ENCODE assay signal across 15 mouse cellular contexts in genomic region chr3:55649541-55649940, GRCm38 (mm10).
DNase-seq lines count a peak whose midpoint lies in the region; ATAC-seq lines count a peak whose summit lies in the region.
"Had no signal": no experiment of that assay in that cellular context is flagged by ENCODE, and none has a peak within 500 bp of the region (broad histone marks: within the 10 kb centered on the region; RNA-seq: fewer than 3 reads in every experiment).

No protein-coding gene starts in this region.

- WGBS in midbrain, embryonic 15.5 days = 58% methylated on average over 5 of the region's 5 CpGs

- peaks cover 7% of the 10 kb centered on the region; the same call in 1 of the 2 replicates for H3K36me3 ChIP-seq in midbrain, embryonic 15.5 days (replicated peaks)
- H3K36me3 ChIP-seq: intestine, embryonic 15.5 days; stomach, embryonic 15.5 days had no signal

- peak overlapping the region; percentile 13; the same call in 1 of the 2 replicates for H3K27ac ChIP-seq in midbrain, embryonic 15.5 days
- H3K27ac ChIP-seq: intestine, embryonic 15.5 days; stomach, embryonic 15.5 days had no signal

- H3K27me3 ChIP-seq in midbrain, embryonic 15.5 days (replicated peaks) = no peaks in the 10 kb centered on the region
- H3K27me3 ChIP-seq: intestine, embryonic 15.5 days; stomach, embryonic 15.5 days had no signal

- peak; percentile 76 to 77 for DNase-seq in cerebellum, postnatal 10 days
- no peak for DNase-seq in cerebellum, adult 9-11 months
- peak; percentile 26 for DNase-seq in kidney, adult 9 months
- no peak for DNase-seq in kidney, adult 11 months
- peak; percentile 87 for DNase-seq in Muller cell, postnatal 12 days (ENCODE audit: inconsistent ontology term)
- DNase-seq in yolk sac, embryonic 10.5 days (ENCODE audit: low spot score) = no peak
- no peak for DNase-seq in urinary bladder, postnatal 25 days (ENCODE audit: low spot score)
- DNase-seq: gastrocnemius, postnatal 10 days; heart, postnatal 10 days; lung, embryonic 14.5 days; spleen, adult 18-20 months had no signal

- no peaks in the 10 kb centered on the region for H3K9me3 ChIP-seq in midbrain, embryonic 15.5 days
- H3K9me3 ChIP-seq: intestine, embryonic 15.5 days; stomach, embryonic 15.5 days had no signal

- H3K9ac ChIP-seq in midbrain, embryonic 15.5 days = no peak overlapping the region
- H3K9ac ChIP-seq: intestine, embryonic 15.5 days; lung, embryonic 14.5 days; stomach, embryonic 15.5 days had no signal

- H3K4me3 ChIP-seq in midbrain, embryonic 15.5 days = no peak overlapping the region
- H3K4me3 ChIP-seq: intestine, embryonic 15.5 days; stomach, embryonic 15.5 days had no signal

- ATAC-seq in midbrain, embryonic 15.5 days (replicated peaks) = no peak
- ATAC-seq: intestine, embryonic 15.5 days had no signal

- H3K4me2 ChIP-seq in midbrain, embryonic 15.5 days = no peak overlapping the region
- H3K4me2 ChIP-seq: intestine, embryonic 15.5 days; liver, embryonic 11.5 days; lung, embryonic 14.5 days; stomach, embryonic 15.5 days had no signal

- peaks cover 13% of the 10 kb centered on the region for H3K4me1 ChIP-seq in midbrain, embryonic 15.5 days
- H3K4me1 ChIP-seq: intestine, embryonic 15.5 days; stomach, embryonic 15.5 days had no signal

Comparison
In these comparisons a context has a peak if more than half of its experiments do, and no peak if none do; other contexts are left out.
1. DNase-seq: peak in cerebellum, postnatal 10 days (2 of 2), kidney, adult 9 months (single experiment) and Muller cell, postnatal 12 days (single experiment); none in cerebellum, adult 9-11 months (single experiment), kidney, adult 11 months (single experiment), yolk sac, embryonic 10.5 days (single experiment) and urinary bladder, postnatal 25 days (single experiment).